ENCODE assay signal across 9 mouse cellular contexts in the genomic region with DNA sequence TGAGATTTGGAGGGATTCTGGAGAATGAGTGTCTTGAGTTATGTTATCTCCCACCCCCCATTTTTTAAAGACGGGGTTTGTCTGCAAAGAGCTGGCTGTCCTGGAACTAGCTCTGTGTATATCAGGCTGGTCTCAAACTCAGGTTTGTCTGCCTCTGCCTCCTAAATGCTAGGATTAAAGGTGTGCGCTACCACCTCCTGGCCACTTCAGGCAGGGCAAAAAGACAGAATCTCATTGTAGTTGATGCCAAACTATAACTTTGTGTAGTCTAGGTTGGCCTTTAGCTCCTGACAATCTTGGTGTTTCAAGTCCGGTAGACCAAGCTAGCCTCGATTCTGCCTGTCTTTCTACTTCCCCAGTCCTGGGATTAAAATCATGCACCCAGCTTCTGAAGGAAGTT. TPM values are rescaled to one million over a fixed set of nuclear protein-coding genes. Genes with fewer than 3 reads are reported as not detected.
DNase-seq lines count a peak whose midpoint lies in the region.
"Had no signal": no experiment of that assay in that cellular context is flagged by ENCODE, and none has a peak within 500 bp of the region (broad histone marks: within the 10 kb centered on the region; RNA-seq: fewer than 3 reads in every experiment).

No protein-coding gene starts in this region.

- peak; percentile 78 for DNase-seq in heart, adult 11 months
- no peak for DNase-seq in heart, adult 9 months (ENCODE audit: low spot score in 2 of 2)
- DNase-seq in ovary, postnatal 36 days (ENCODE audit: low spot score): peak; percentile 9
- no peak for DNase-seq in ovary, adult 18-20 months (ENCODE audit: low spot score)
- peak; percentile 8 to 34 for DNase-seq in kidney, postnatal 36 days
- peak; percentile 40 for DNase-seq in thymus, postnatal 14 days
- no peak for DNase-seq in cerebellum, postnatal 4 days (ENCODE audit: low spot score in 2 of 2)
- no peak for DNase-seq in frontal cortex, adult 2 months (ENCODE audit: extremely low spot score in 1 of 2, low spot score in 1 of 2)
- DNase-seq: layer of hippocampus, adult 9-11 months had no signal

RNA-seq across cellular contexts. Expression of a gene that starts 8.7 kb away (rescaled TPM):
- polyA plus RNA-seq in frontal cortex, adult 2 months (2012; rRNA removed): 2.8 and 3.2 TPM in 2 replicates

Comparison
In these comparisons a context has a peak if more than half of its experiments do, and no peak if none do; other contexts are left out.
1. DNase-seq: peak in heart, adult 11 months (single experiment), ovary, postnatal 36 days (single experiment), kidney, postnatal 36 days (2 of 2) and thymus, postnatal 14 days (single experiment); none in heart, adult 9 months (0 of 2), ovary, adult 18-20 months (single experiment), cerebellum, postnatal 4 days (0 of 2) and frontal cortex, adult 2 months (0 of 2).